Comparison of ENCODE assay signal across 22 mouse cellular contexts in genomic region chr4:34177421-34177820, GRCm38 (mm10).
"Had no signal": no experiment of that assay in that cellular context is flagged by ENCODE, and none has a peak within 500 bp of the region (broad histone marks: within the 10 kb centered on the region; RNA-seq: fewer than 3 reads in every experiment).

No protein-coding gene starts in this region.

- H3K4me2 ChIP-seq: kidney, embryonic 15.5 days; limb, embryonic 13.5 days; liver, embryonic 13.5 days; lung, embryonic 14.5 days; midbrain, embryonic 13.5 days; neural tube, embryonic 13.5 days; stomach, embryonic 15.5 days had no signal

- H3K36me3 ChIP-seq: kidney, embryonic 15.5 days; limb, embryonic 10.5 days; limb, embryonic 13.5 days; liver, embryonic 13.5 days; midbrain, embryonic 10.5 days; midbrain, embryonic 13.5 days; neural tube, embryonic 13.5 days; stomach, embryonic 15.5 days had no signal

- H3K27me3 ChIP-seq: kidney, embryonic 15.5 days; limb, embryonic 13.5 days; liver, embryonic 13.5 days; megakaryocyte, embryonic 14.5 days; midbrain, embryonic 13.5 days; neural tube, embryonic 13.5 days; stomach, embryonic 15.5 days had no signal

- DNase-seq: kidney, adult 11 months; kidney, adult 8-10 months; kidney, postnatal 10 days; kidney, postnatal 36 days; liver; liver, embryonic 13.5 days; lung, embryonic 14.5 days; retina, postnatal 1 day; right cerebral cortex, postnatal 25 days; spleen, adult 18-20 months; thymus, postnatal 25 days had no signal

- H3K9me3 ChIP-seq: kidney, embryonic 15.5 days; limb, embryonic 10.5 days; liver, embryonic 13.5 days; midbrain, embryonic 10.5 days; midbrain, embryonic 13.5 days; neural tube, embryonic 13.5 days; stomach, embryonic 15.5 days had no signal

- H3K27ac ChIP-seq: kidney, embryonic 15.5 days; limb, embryonic 10.5 days; limb, embryonic 13.5 days; liver, embryonic 13.5 days; midbrain, embryonic 10.5 days; midbrain, embryonic 13.5 days; neural tube, embryonic 13.5 days; stomach, embryonic 15.5 days had no signal

- H3K4me3 ChIP-seq: kidney, embryonic 15.5 days; limb, embryonic 10.5 days; limb, embryonic 13.5 days; liver, embryonic 13.5 days; megakaryocyte, embryonic 14.5 days; midbrain, embryonic 10.5 days; midbrain, embryonic 13.5 days; myocyte; neural tube, embryonic 13.5 days; stomach, embryonic 15.5 days had no signal

- H3K9ac ChIP-seq: kidney, embryonic 15.5 days; limb, embryonic 13.5 days; liver, embryonic 13.5 days; lung, embryonic 14.5 days; midbrain, embryonic 13.5 days; neural tube, embryonic 13.5 days; stomach, embryonic 15.5 days had no signal

- H3K4me1 ChIP-seq: kidney, embryonic 15.5 days; limb, embryonic 13.5 days; liver, embryonic 13.5 days; midbrain, embryonic 10.5 days; midbrain, embryonic 13.5 days; neural tube, embryonic 13.5 days; stomach, embryonic 15.5 days had no signal

- ATAC-seq: lung, postnatal 0 days; midbrain, embryonic 13.5 days; midbrain, embryonic 16.5 days had no signal
